Mouse (Mus musculus): Measurements from ENCODE around the gene Vmn2r84.
"Not testable (repeated sequence)": the region's sequence is repeated elsewhere in the genome, so short reads cannot be mapped to it uniquely, and the experiment has no call there.

The Vmn2r84 gene

DNA sequence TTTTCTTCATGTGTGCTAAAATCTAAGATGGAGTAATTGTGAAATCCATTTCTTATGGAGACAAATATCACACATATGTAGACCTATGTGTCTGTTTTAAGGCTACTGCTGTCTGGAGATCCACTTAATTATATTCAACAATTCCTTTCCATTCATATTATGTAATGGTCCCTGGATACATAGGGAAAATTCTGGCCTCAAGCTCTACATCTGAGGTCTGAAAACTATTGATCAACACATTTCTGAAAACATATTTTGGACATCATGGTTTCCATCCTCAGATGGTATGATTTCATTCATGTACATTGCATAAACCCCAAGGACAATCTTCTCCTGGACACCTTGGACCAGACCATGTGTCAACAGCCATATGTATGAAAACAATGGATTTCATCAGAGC lies at the start of gene Vmn2r84:
Gene Vmn2r84, minus strand, starts transcription at position 101 of the 400 bp plus-strand sequence.
- DNase-seq (ENCODE audit: low read depth), result no peak

- DNase-seq (ENCODE audit: low read depth), result not testable (repeated sequence)
Observed at GRCm38 (mm10) chr10:130434185-130434898, 40.2 kb upstream of the Vmn2r84 start.

GRCm38 (mm10) chr10:130429603-130430002 lies 35.5 kb upstream of the Vmn2r84 start, which contains the start of gene Vmn2r85:
Vmn2r85 (minus strand) TSS chr10:130429703.
- DNase-seq (ENCODE audit: low read depth), result not testable (repeated sequence)

GRCm38 (mm10) chr10:130422368-130422767 lies 28.2 kb upstream of the Vmn2r84 start:
- DNase-seq (ENCODE audit: low read depth), result not testable (repeated sequence)

- DNase-seq (ENCODE audit: low read depth), result no peak
Observed at GRCm38 (mm10) chr10:130420401-130420800, 26.3 kb upstream of the Vmn2r84 start.

- not testable (repeated sequence) for DNase-seq (ENCODE audit: low read depth)
Observed at GRCm38 (mm10) chr10:130419954-130420353, 25.8 kb upstream of the Vmn2r84 start.

- DNase-seq (ENCODE audit: low read depth), result not testable (repeated sequence)
Observed at GRCm38 (mm10) chr10:130416352-130416751, 22.2 kb upstream of the Vmn2r84 start.

GRCm38 (mm10) chr10:130412167-130412698 lies 18.1 kb upstream of the Vmn2r84 start:
- not testable (repeated sequence) for DNase-seq (ENCODE audit: low read depth)

DNA sequence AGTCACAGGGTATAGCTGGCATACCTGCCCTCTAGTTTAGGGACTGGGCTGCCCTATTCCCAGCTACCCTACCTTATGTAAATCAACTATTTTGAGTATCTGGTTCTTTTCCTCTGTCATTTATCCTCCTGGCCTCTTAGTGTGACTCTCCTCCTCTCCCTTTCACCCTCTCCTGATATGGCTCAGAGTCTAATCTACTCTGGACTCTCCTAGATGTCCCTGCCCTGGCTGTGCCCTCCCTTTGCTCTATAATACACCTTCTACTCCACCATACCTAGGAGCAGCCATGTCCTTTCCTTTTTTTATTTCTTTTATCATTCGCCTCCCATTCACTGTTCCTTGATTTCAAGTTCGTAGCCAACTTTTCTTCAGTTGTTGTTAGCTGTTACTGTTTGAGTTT lies 19.0 kb downstream of the Vmn2r84 start:
- DNase-seq (ENCODE audit: low read depth), result no peak

DNA sequence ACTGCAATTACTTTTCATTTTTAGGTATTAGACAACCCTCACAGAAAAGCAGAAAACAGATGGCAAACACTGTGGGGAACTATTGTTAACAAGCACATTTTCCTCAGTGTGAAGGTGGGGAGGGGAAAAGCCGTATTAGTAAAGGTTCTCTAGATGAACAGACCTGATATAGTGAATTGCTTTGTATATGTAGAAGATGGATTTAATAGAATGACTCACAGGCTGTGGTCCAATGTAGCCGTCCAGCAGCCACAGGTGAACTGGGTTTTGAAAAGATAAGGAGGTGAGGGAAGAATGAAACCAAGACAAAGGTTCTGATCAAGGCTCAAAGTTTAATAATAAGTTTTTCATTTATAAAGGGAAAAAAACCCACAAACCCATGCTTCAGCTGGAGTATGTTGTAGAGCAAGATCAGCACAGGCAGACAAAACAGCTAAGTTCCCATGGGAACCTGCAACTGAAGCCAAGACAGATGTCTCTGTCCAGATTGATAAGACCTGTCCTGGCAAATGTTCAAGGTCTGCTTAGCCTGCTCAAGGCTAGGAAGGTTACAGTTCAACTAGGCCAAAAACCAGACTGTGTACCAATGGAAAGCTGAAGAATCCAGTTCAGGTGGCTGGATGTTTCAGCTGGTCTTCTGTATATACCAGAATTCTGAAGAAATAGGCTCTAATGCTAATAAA lies 21.5 kb downstream of the Vmn2r84 start:
- DNase-seq (ENCODE audit: low read depth), result no peak

GRCm38 (mm10) chr10:130371644-130372043 lies 22.5 kb downstream of the Vmn2r84 start:
- no peak for DNase-seq (ENCODE audit: low read depth)

DNA sequence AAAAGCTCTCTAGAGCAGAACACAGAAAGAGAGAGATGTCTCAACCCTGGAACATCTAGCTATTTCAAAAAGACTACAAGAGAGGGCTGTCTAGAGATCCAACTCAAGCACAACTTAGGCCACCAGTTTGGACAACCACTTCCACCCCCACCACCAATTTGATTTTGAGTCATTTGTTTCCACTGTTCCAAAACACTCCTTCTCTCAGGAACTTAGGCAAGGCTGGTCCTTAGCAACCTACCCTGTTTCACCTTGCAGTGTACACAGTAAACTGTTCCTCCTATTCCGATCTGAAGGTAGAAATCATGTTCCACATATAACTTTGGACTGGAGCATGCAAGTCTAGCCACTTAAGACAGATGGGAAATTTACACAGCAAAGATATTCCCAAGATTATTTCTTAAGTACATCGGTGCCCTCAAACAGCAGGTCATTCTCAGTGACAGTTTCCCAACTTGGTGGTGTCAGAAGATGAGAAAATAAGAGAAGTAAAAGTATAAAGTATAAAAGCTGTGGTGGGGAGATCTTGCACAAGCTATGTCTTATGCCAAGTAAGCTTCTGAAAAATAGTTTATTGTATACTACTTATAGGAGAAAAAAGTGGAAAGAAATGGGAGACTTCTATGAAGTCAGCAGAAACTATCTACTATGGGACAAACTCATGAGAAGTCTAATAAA lies 24.0 kb downstream of the Vmn2r84 start:
- DNase-seq (ENCODE audit: low read depth), result no peak

GRCm38 (mm10) chr10:130368384-130368783 lies 25.7 kb downstream of the Vmn2r84 start:
- no peak for DNase-seq (ENCODE audit: low read depth)

DNA sequence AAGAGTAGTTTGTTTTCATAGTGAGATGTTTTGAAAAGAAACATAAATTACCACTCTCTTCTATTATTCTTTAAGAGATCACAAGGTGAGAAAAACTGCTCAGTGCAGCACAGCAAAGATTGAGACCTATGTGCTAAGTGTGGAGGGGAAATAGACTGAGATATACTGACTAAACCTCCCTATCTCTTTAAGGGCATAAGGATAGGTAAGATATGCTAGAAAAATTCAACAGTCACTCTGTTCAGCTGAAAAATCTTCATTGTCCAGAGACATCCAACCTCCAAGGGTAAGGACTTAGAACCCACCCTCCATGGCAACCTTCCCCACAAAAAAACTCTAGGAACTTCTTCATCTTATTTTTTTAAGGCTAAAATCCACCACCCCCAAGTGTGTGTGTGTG lies 29.4 kb downstream of the Vmn2r84 start:
- no peak for DNase-seq (ENCODE audit: low read depth)

DNA sequence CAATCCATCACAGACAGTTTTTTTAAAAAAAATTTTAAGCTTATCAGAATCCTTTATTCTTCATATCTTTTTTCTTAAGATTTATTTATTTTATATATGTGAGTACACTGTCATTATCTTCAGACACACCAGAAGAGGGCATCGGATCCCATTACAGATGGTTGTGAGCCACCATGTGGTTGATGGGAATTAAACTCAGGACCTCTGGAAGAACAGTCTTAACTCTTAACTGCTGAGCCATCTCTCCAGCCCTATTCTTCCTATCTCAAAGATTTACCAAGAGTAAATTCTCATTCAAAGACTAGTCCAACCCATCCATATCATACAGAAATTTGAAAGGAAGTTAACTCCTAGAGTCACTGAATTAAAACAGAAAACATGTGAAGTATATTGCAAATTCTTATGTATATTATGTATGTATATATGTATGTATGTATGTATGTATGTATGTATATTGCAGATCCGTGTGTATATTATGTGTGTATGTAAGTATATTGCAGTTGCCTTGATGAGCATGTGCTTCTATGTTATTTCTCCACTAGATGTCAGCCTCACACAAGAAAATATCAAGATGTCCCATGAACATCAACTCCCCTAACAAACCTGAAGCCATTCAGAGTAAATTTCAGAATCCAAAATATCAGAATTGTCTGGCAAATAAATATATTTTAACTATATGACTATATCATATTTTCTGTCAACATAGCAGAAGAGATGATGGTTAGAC lies 30.5 kb downstream of the Vmn2r84 start:
- DNase-seq (ENCODE audit: low read depth), result no peak

DNA sequence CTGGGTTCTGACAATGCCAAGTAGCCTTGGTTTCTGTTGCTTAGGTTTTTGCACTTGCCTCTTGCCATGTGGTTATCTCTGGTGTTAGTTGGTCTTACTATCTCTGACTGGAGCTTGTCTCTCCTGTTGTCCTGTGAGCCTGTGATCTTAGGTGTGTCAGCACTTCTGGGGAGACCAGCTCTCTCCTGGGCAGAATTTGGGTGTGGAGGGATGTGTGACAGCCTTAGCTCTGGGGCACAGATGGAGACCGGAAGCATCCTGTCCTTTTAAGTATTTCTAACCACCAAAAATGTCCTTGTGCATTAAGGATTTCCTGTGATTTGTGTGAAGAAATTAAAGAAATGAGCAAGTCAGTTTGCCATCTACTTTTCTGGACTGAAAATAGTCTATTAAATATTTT lies 50.1 kb downstream of the Vmn2r84 start:
- DNase-seq (ENCODE audit: low read depth), result no peak

- not testable (repeated sequence) for DNase-seq (ENCODE audit: low read depth)
Observed at GRCm38 (mm10) chr10:130340050-130340449, 54.1 kb downstream of the Vmn2r84 start.

DNA sequence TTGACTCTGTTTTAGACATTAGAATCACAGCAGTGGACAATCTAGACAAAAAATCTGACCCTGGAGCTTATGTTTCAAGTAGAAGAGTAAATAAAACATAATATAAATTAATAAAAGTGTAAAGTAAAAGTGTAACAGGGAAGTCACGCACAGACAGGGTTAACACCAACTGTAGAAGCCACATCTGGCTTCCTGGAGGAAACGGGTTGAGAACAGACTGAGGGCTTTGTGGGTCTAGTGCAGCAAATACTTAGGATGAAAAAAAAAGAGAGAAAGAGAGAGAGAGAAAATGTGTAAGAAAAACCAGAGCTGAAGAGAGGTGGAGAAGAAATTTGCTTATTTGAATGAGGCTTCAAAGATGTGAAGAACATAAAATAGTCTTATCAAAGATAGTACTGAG lies 56.6 kb downstream of the Vmn2r84 start:
- DNase-seq (ENCODE audit: low read depth), result no peak

DNA sequence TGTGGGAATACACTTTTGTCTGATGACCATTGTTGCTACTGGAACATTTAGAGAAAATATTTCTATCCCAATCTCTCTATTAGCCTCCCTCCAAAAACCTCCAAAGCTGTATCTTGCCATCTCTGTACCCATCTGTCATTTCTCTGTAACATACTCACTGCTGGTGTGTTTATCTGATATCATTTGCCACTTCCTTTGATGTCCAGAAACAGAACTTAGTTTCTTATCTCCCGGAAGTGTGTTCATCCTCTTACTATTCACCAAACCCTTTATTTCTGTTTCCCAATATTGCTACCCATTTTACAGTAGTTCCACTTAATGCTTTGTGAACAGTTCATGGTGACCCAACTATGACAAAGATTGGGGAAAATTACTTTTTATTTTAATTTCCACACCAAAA lies 57.7 kb downstream of the Vmn2r84 start:
- no peak for DNase-seq (ENCODE audit: low read depth)

DNA sequence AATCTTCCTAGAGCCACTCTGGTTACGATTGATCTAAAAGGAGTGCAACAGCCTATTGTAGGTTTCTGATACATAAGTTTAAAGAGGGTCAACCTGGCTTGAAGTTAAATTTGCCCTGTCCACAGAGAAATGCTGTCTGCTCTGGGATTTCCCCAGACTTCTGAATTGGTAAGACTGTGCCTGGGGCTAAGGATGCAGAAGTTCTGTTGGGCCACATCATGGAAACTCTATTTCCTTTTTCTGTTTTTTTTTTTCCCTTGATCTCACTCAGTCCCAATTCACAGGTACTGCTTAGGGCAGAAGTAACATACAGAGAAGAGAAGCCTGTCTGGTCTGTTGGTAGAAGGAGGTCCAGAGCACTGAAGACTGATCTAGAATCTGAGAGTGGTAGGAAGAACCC lies 63.4 kb downstream of the Vmn2r84 start:
- DNase-seq (ENCODE audit: low read depth), result no peak

Measured in fibroblast of lung, adult 2 months (primary cell).